Mouse (Mus musculus): ENCODE measurements around the gene Rnf19b. TPM values are rescaled to one million over a fixed set of nuclear protein-coding genes. Genes with fewer than 3 reads are reported as not detected.

Gene Rnf19b
- total RNA-seq, 2 experiments from 2014 or later: 41.0 to 42.4 TPM

DNA sequence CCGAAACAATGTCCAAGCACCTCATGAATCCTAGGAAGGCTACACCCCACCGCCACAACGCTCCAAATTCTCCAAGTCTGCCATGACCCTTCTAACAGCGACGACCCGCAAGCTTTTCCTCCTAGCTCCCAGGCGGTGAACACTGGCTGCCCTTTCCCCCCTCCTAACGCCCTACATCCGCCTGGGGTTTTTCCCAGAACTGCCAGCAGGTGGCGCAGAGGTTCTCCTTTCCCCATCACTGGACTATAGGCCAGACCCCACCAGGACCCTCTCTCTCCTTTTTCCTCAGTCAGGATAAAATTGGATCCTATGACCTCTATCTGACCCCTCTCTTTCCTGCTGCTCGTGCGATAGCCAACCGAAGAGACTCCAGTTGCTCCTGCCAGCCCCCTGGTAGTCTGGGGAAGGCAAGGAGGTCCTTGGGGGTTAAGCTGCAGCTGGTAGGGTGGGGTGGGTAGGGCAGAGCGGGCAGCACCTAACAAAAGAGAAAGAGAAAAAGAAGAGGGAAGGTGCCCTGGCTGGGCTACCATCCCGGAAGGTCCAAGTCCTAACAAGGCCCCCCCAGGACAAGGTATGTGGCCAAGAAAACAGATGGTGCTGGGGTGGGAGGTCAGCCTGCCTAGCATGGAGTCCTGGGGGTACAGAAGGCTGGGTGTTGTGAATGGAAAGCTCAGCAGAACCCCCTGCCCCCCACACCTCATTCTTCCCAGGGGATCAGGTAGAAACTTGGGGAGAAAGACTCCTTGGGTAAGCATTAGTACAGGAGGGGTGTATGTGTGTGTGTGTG, 76.9 kb downstream of the Rnf19b start:
- DNase-seq (ENCODE audit: low spot score in 2 of 2): peak in 1 of 2 experiments; percentile 84
- Histone ChIP-seq H3K27ac (peak overlapping the region; percentile 39; the same call in 1 of the 2 replicates), H3K4me3 (no peak overlapping the region)
- TF ChIP-seq CTCF (conservative IDR thresholded peaks at IDR 0.05): peak; percentile 91

Other genes starting within 250 kb of the Rnf19b start
- gene Trim62, start 174.7 kb upstream of the Rnf19b start, total RNA-seq (2021): 10 to 100 TPM; 13.0 to 14.2 TPM
- 10 to 100 TPM; 35.2 to 39.9 TPM for gene Azin2, start 95.8 kb upstream of the Rnf19b start, total RNA-seq (2021)
- gene Ak2, start 66.3 kb upstream of the Rnf19b start, total RNA-seq (2021): 10 to 100 TPM; 26.1 to 29.1 TPM
- gene Tmem54, start 47.3 kb downstream of the Rnf19b start, total RNA-seq (2021): not detected
- gene Hpca, start 63.8 kb downstream of the Rnf19b start, total RNA-seq (2021): 1,000 to 10,000 TPM; 2,418 to 2,601 TPM
- 10 to 100 TPM; 77.5 to 78.6 TPM for gene Fndc5, start 78.7 kb downstream of the Rnf19b start, total RNA-seq (2021)
- 10 to 100 TPM; 33.6 to 36.0 TPM for gene S100pbp, start 131.5 kb downstream of the Rnf19b start, total RNA-seq (2021)
- gene Yars, start 131.5 kb downstream of the Rnf19b start, total RNA-seq (2021): 10 to 100 TPM; 93.4 to 95.1 TPM
- gene C77080, start 203.1 kb downstream of the Rnf19b start, total RNA-seq (2021): 1 to 10 TPM; 6.7 to 7.4 TPM
- 1 to 10 TPM in 1 of 2 experiments, under 1 TPM in 1; 0.98 to 1.1 TPM for gene Sync, start 229.3 kb downstream of the Rnf19b start, total RNA-seq (2021)

Data from layer of hippocampus, adult 2 months (tissue).